Mouse (Mus musculus): Measurements from ENCODE around the gene Ammecr1. TPM values are rescaled to one million over a fixed set of nuclear protein-coding genes. Genes with fewer than 3 reads are reported as not detected.

The Ammecr1 gene
- polyA plus RNA-seq, 1 experiment from 2014 or later = 16.4 TPM

Small RNA genes lying within 50 kb of the gene (microRNA-seq; reads per million reads assigned to microRNA genes)
- gene Gm44351 = not detected

Other genes starting within 250 kb of the Ammecr1 start
- 1.3 TPM in 2 replicates for gene Rtl9, start 132.9 kb upstream of the Ammecr1 start, polyA plus RNA-seq (2015; fragmentation: Nextera tagmentation; extraction: Ambion mirVana)

Data from limb, embryonic 15.5 days (tissue).